Mouse (Mus musculus) neural tube, embryonic 14.5 days (tissue): ENCODE data around the gene Zdhhc6. TPM values are rescaled to one million over a fixed set of nuclear protein-coding genes. Genes with fewer than 3 reads are reported as not detected.

Experiments
- ATAC-seq: fragments of 200-750 bp; cut with Nextera tagmentation; 2 replicates; pipeline ENCODE4 v1.8.0; 2017; ENCODE audit warnings: low read depth, mild to moderate bottlenecking, moderate TSS enrichment, moderate library complexity
- H3K27ac ChIP-seq: fragments of 300-500 bp; sonication (generic); 2 replicates; pipeline ENCODE4 v1.5.1; 2014; ENCODE audit warnings: low read depth, mild to moderate bottlenecking, control low read depth, low read length, moderate library complexity, mixed read lengths
- H3K27me3 ChIP-seq: fragments of 300-500 bp; sonication (generic); 2 replicates; pipeline ENCODE4 v1.6.1; 2014; ENCODE audit warnings: low read length; ENCODE audit not compliant: control insufficient read depth, insufficient read depth
- H3K36me3 ChIP-seq: fragments of 300-500 bp; sonication (generic); 2 replicates; pipeline ENCODE4 v1.6.1; 2014; ENCODE audit warnings: low read length, mixed read lengths; ENCODE audit not compliant: control insufficient read depth, insufficient read depth
- H3K4me1 ChIP-seq: fragments of 300-500 bp; sonication (generic); 2 replicates; pipeline ENCODE4 v1.6.1; 2014; ENCODE audit warnings: low read length; ENCODE audit not compliant: control insufficient read depth, insufficient read depth
- H3K4me2 ChIP-seq: fragments of 300-500 bp; sonication (generic); 2 replicates; pipeline ENCODE4 v1.6.1; 2014; ENCODE audit warnings: mild to moderate bottlenecking, low read depth, low read length, control low read depth
- H3K4me3 ChIP-seq: fragments of 300-500 bp; sonication (generic); 2 replicates; pipeline ENCODE4 v1.5.1; 2014; ENCODE audit warnings: low read depth, low read length, control low read depth, mixed read lengths
- H3K9ac ChIP-seq: fragments of 300-500 bp; sonication (generic); replicated peaks from 2 replicates; pipeline ENCODE4 v1.6.1; 2014; ENCODE audit warnings: low read depth, mild to moderate bottlenecking, control low read depth, low read length, mixed read lengths
- H3K9me3 ChIP-seq: fragments of 300-500 bp; sonication (generic); 2 replicates; pipeline ENCODE4 v1.6.1; 2016; ENCODE audit warnings: low read length; ENCODE audit not compliant: control insufficient read depth
- WGBS: fragments of 180-500 bp; shearing (Covaris S2); extraction: QIAGEN DNeasy Blood & Tissue Kit; methylation state at CpG from one replicate; pipeline ENCODE4 v1.1.7; 2014; 5-methylcytosine and 5-hydroxymethylcytosine counted together
- polyA plus RNA-seq: library from polyadenylated mRNA; unstranded; fragments of >200 nt; fragmentation: Nextera tagmentation; extraction: Ambion mirVana; gene quantifications from 2 replicates; pipeline ENCODE4 v1.2.1, GENCODE M21; 2014

Zdhhc6 gene
- polyA plus RNA-seq, 1 experiment from 2014 or later = 68.3 TPM

- no peak overlapping the region for H3K9ac ChIP-seq
- H3K27ac ChIP-seq = no peak overlapping the region
- no peaks in the 10 kb centered on the region for H3K27me3 ChIP-seq
- H3K4me1 ChIP-seq = 0 out of 2 replicates have a peak, but pooled peaks cover 7% of the 10 kb centered on the region
- ATAC-seq = no peak
- 92% methylated on average over 5 of the region's 5 CpGs for WGBS
- no peak overlapping the region for H3K4me2 ChIP-seq
- H3K9me3 ChIP-seq = no peaks in the 10 kb centered on the region
- no peaks in the 10 kb centered on the region for H3K36me3 ChIP-seq
- H3K4me3 ChIP-seq = no peak overlapping the region
These were observed 57.3 kb downstream of the Zdhhc6 start for GRCm38 (mm10) chr19:55258514-55258913.

GRCm38 (mm10) chr19:55257656-55258375 is 58.0 kb downstream of the Zdhhc6 start:
- Histone ChIP-seq H3K36me3 (no peaks in the 10 kb centered on the region), H3K27ac (no peak overlapping the region), H3K4me2 (no peak overlapping the region), H3K9ac (no peak overlapping the region), H3K9me3 (no peaks in the 10 kb centered on the region), H3K4me3 (no peak overlapping the region), H3K27me3 (no peaks in the 10 kb centered on the region), H3K4me1 (0 out of 2 replicates have a peak, but pooled peaks cover 7% of the 10 kb centered on the region)
- WGBS = 92% methylated on average over 5 of the region's 5 CpGs
- no peak for ATAC-seq

GRCm38 (mm10) chr19:55256156-55256555 is 59.7 kb downstream of the Zdhhc6 start:
- Histone ChIP-seq H3K36me3 (no peaks in the 10 kb centered on the region), H3K27me3 (no peaks in the 10 kb centered on the region), H3K27ac (no peak overlapping the region), H3K4me3 (no peak overlapping the region), H3K4me2 (no peak overlapping the region), H3K9me3 (no peaks in the 10 kb centered on the region), H3K4me1 (0 out of 2 replicates have a peak, but pooled peaks cover 7% of the 10 kb centered on the region), H3K9ac (no peak overlapping the region)
- no peak for ATAC-seq
- WGBS = 89% methylated on average over 9 of the region's 9 CpGs

- Histone ChIP-seq H3K4me3 (peak overlapping the region; percentile 51), H3K27me3 (no peaks in the 10 kb centered on the region), H3K9ac (peak overlapping the region; percentile 59; the same call in 1 of the 2 replicates), H3K9me3 (no peaks in the 10 kb centered on the region), H3K36me3 (no peaks in the 10 kb centered on the region), H3K27ac (no peak overlapping the region; the same call in 1 of the 2 replicates), H3K4me2 (peak overlapping the region; percentile 87), H3K4me1 (0 out of 2 replicates have a peak, but pooled peaks cover 7% of the 10 kb centered on the region)
- peak; percentile 33; the same call in 1 of the 2 replicates for ATAC-seq
- WGBS = 11% methylated on average over 5 of the region's 5 CpGs
These were observed 61.3 kb downstream of the Zdhhc6 start for GRCm38 (mm10) chr19:55254513-55255016.

GRCm38 (mm10) chr19:55253570-55254441 is 62.0 kb downstream of the Zdhhc6 start:
- no peaks in the 10 kb centered on the region for H3K27me3 ChIP-seq
- H3K4me1 ChIP-seq = 0 out of 2 replicates have a peak, but pooled peaks cover 7% of the 10 kb centered on the region
- H3K27ac ChIP-seq = peak overlapping the region; percentile 53
- no peaks in the 10 kb centered on the region for H3K36me3 ChIP-seq
- under 1% methylated on average over 32 of the region's 32 CpGs for WGBS
- no peaks in the 10 kb centered on the region for H3K9me3 ChIP-seq
- ATAC-seq = peak; percentile 84
- peak overlapping the region; percentile 87 for H3K4me2 ChIP-seq
- H3K4me3 ChIP-seq = peak overlapping the region; percentile 51
- peak overlapping the region; percentile 59 for H3K9ac ChIP-seq

GRCm38 (mm10) chr19:55253239-55253569 is 62.6 kb downstream of the Zdhhc6 start:
- no peak overlapping the region for H3K27ac ChIP-seq
- H3K4me3 ChIP-seq = peak overlapping the region; percentile 51
- WGBS = 4% methylated on average over 9 of the region's 9 CpGs
- peak overlapping the region; percentile 87 for H3K4me2 ChIP-seq
- H3K27me3 ChIP-seq = no peaks in the 10 kb centered on the region
- H3K36me3 ChIP-seq = no peaks in the 10 kb centered on the region
- ATAC-seq = peak; percentile 31; the same call in 1 of the 2 replicates
- H3K9me3 ChIP-seq = no peaks in the 10 kb centered on the region
- peak overlapping the region; percentile 59; the same call in 1 of the 2 replicates for H3K9ac ChIP-seq
- 0 out of 2 replicates have a peak, but pooled peaks cover 7% of the 10 kb centered on the region for H3K4me1 ChIP-seq

GRCm38 (mm10) chr19:55251383-55252124 is 64.3 kb downstream of the Zdhhc6 start, which contains the start of gene Acsl5:
Gene Acsl5, plus strand, starts transcription at chr19:55251938.
- Histone ChIP-seq H3K4me3 (no peak within 1 kb of the TSS), H3K27me3 (no peaks in the 10 kb centered on the region), H3K27ac (no peak within 1 kb of the TSS), H3K9me3 (no peaks in the 10 kb centered on the region), H3K36me3 (no peaks in the 10 kb centered on the region), H3K4me1 (0 out of 2 replicates have a peak, but pooled peaks cover 7% of the 10 kb centered on the region), H3K9ac (no peak within 1 kb of the TSS), H3K4me2 (no peak within 1 kb of the TSS)
- no peak for ATAC-seq
- 96% methylated on average over 9 of the region's 9 CpGs for WGBS

- no peak overlapping the region for H3K9ac ChIP-seq
- no peaks in the 10 kb centered on the region for H3K36me3 ChIP-seq
- ATAC-seq = no peak
- 0 out of 2 replicates have a peak, but pooled peaks cover 7% of the 10 kb centered on the region for H3K4me1 ChIP-seq
- no peak overlapping the region for H3K4me3 ChIP-seq
- H3K27me3 ChIP-seq = no peaks in the 10 kb centered on the region
- no peaks in the 10 kb centered on the region for H3K9me3 ChIP-seq
- WGBS = 94% methylated on average over 5 of the region's 5 CpGs
- H3K27ac ChIP-seq = no peak overlapping the region
- no peak overlapping the region for H3K4me2 ChIP-seq
These were observed 65.4 kb downstream of the Zdhhc6 start for GRCm38 (mm10) chr19:55250451-55250850.
